Mouse (Mus musculus) midbrain, postnatal 0 days (tissue): ENCODE data around the gene Sema4a. TPM values are rescaled to one million over a fixed set of nuclear protein-coding genes. Genes with fewer than 3 reads are reported as not detected.

Experiments used
- ATAC-seq: fragments of 200-750 bp; cut with Nextera tagmentation; 2 replicates; pipeline ENCODE4 v1.8.0; 2017; ENCODE audit warnings: moderate number of reproducible peaks, mild to moderate bottlenecking, moderate TSS enrichment, moderate library complexity; ENCODE audit not compliant: low FRiP score
- DNase-seq: peaks from one replicate; pipeline ENCODE4 v3.0.0-alpha.2; 2015; ENCODE audit warnings: low spot score
- H3K27ac ChIP-seq: fragments of 300-500 bp; sonication (generic); 2 replicates; pipeline ENCODE4 v1.5.1; 2014; ENCODE audit warnings: low read depth, mild to moderate bottlenecking, low read length, mixed read lengths
- H3K27me3 ChIP-seq: fragments of 300-500 bp; sonication (generic); 2 replicates; pipeline ENCODE4 v1.6.1; 2014; ENCODE audit warnings: low read length, control low read depth, mixed read lengths; ENCODE audit not compliant: insufficient read depth
- H3K36me3 ChIP-seq: fragments of 300-500 bp; sonication (generic); 2 replicates; pipeline ENCODE4 v1.6.1; 2014; ENCODE audit warnings: low read length, control low read depth, mixed read lengths; ENCODE audit not compliant: insufficient read depth
- H3K4me1 ChIP-seq: fragments of 300-500 bp; sonication (generic); 2 replicates; pipeline ENCODE4 v1.6.1; 2014; ENCODE audit warnings: mild to moderate bottlenecking, control low read depth, antibody characterized with exemption, low read length, mixed read lengths; ENCODE audit not compliant: insufficient read depth
- H3K4me2 ChIP-seq: fragments of 300-500 bp; sonication (generic); 2 replicates; pipeline ENCODE4 v1.6.1; 2014; ENCODE audit warnings: low read depth, mild to moderate bottlenecking, low read length, mixed read lengths; ENCODE audit not compliant: poor library complexity, severe bottlenecking
- H3K4me3 ChIP-seq: fragments of 300-500 bp; sonication (generic); 2 replicates; pipeline ENCODE4 v1.5.1; 2014; ENCODE audit warnings: low read depth, mild to moderate bottlenecking, low read length, moderate library complexity
- H3K9ac ChIP-seq: fragments of 300-500 bp; sonication (generic); replicated peaks from 2 replicates; pipeline ENCODE4 v1.6.1; 2014; ENCODE audit warnings: mild to moderate bottlenecking, low read length, moderate library complexity, mixed read lengths; ENCODE audit not compliant: poor library complexity, severe bottlenecking
- H3K9me3 ChIP-seq: fragments of 300-500 bp; sonication (generic); 2 replicates; pipeline ENCODE4 v1.6.1; 2016; ENCODE audit warnings: low read length, control low read depth
- CTCF ChIP-seq: IDR thresholded peaks from 2 replicates; pipeline ENCODE4 v1.5.1; 2016; ENCODE audit warnings: antibody characterized with exemption, mild to moderate bottlenecking
- WGBS: fragments of 180-500 bp; shearing (Covaris S2); extraction: QIAGEN DNeasy Blood & Tissue Kit; methylation state at CpG from one replicate; pipeline ENCODE4 v1.1.7; 2014; 5-methylcytosine and 5-hydroxymethylcytosine counted together
- polyA plus RNA-seq: library from polyadenylated mRNA; unstranded; fragments of >200 nt; fragmentation: Nextera tagmentation; extraction: Ambion mirVana; gene quantifications from 2 replicates; pipeline ENCODE4 v1.2.1, GENCODE M21; 2015
- total RNA-seq: library from RNA; depleted of rRNA; stranded (reverse); fragments of >200 nt; gene quantifications from 2 replicates; pipeline ENCODE4 v1.2.3, GENCODE M21; 2014

The Sema4a gene
- total and polyA plus RNA-seq, 2 experiments from 2014 or later, result 42.1 to 62.0 TPM

DNA sequence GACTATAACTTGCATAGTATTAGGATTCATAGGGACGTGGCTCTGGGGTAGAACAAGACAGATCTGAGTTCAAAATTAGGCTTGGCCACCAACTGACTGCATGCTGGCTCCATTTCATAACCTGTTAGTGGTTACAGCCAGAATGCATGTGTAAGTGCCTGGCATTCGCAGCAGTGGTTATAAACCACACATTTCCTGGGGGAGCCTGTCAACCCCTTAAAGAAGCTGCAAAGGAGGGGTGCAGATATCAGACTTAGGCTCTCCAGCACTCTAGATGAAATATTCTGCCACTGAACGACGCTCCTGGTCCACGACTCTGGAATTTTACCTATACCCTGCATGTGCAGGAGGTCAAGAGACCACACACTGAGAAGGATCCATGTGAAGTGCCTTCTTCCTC, 8.7 kb downstream of the Sema4a start:
- Histone ChIP-seq H3K9me3 (no peaks in the 10 kb centered on the region), H3K9ac (no peak overlapping the region), H3K4me3 (no peak overlapping the region), H3K4me2 (no peak overlapping the region), H3K27me3 (no peaks in the 10 kb centered on the region), H3K27ac (no peak overlapping the region), H3K36me3 (peaks cover 51% of the 10 kb centered on the region), H3K4me1 (peaks cover 9% of the 10 kb centered on the region)
- no peak for TF ChIP-seq CTCF
- no peak for DNase-seq
- WGBS, result 82% methylated on average over 5 of the region's 5 CpGs
- ATAC-seq, result no peak

DNA sequence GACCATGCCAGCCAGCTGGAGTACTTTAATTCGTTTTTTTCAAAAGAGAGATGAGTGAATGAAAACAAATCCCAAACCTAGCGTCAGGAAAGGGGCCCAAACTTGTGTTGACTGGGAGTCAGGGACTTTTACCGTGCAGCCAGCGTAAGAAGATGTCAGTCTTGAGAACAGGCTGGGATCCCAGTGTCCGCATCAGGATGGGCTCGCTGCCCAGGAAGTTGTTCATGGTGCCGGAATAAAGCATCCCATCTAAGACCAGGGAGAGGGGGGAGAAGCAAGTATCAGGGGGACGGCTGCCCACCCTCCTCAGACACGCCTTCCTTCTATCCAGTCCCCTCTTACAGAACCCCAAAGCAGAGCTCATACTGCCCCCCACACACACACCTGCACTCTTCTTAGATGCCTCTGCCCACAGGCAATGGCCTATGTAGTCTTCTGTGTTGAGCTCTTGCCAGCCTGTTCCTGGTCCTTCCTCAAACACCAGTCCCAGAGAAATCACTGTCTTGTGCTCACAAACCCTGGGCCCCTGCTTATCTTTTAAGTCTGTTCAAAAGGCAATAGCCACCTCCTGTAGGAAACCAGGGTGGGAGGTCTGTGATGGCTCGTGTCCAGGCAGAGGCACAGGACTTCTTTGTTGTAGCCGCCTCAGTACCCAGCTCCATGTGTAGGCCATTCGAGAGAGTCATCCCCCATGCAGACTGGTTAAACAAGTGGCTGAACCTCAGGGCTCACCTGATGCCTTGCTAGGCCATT, 10.4 kb downstream of the Sema4a start:
- DNase-seq (peak; percentile 54), ATAC-seq (no peak)
- Histone ChIP-seq H3K4me2 (no peak overlapping the region), H3K27ac (no peak overlapping the region), H3K4me3 (no peak overlapping the region), H3K9ac (no peak overlapping the region), H3K4me1 (no peaks in the 10 kb centered on the region), H3K36me3 (peaks cover 67% of the 10 kb centered on the region), H3K27me3 (no peaks in the 10 kb centered on the region), H3K9me3 (no peaks in the 10 kb centered on the region)
- TF ChIP-seq CTCF, result no peak
- 61% methylated on average over 12 of the region's 12 CpGs for WGBS

DNA sequence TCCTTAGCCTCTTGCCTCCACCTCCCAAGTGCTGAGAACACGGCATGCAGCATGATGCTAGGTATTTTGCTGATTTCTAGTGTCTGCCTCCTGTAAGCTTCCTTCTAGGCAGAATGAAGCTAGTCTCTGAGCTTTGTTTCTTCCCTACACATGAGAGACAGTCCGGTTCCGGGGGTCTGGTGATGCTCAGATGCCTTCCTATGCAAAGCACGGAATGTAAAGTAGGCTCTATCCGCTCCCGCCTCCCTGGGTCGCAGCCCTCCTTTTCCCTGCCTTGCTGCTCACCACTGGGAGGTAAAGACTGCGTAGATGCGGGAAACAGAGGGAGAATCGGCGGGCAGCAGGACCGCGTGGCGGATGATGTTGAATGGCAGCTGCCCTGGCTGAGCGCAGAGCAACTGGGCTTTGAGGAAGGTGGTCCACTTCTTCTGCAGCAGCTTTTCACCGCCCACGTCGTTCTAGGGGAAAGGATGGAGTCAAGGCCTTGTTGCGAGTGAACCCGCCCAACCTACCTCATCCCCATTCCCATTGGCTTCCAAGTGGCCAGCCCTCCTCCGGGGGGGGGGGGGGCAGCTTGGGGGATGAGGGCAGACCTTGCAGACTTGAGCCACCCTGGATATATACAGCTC, 11.5 kb downstream of the Sema4a start:
- ATAC-seq (peak; percentile 47; the same call in 1 of the 2 replicates), DNase-seq (peak; percentile 59)
- TF ChIP-seq CTCF, result no peak
- no peaks in the 10 kb centered on the region for H3K4me1 ChIP-seq
- no peak overlapping the region for H3K4me3 ChIP-seq
- H3K4me2 ChIP-seq, result peak overlapping the region; percentile 15; the same call in 1 of the 2 replicates
- peaks cover 65% of the 10 kb centered on the region for H3K36me3 ChIP-seq
- WGBS, result 6% methylated on average over 21 of the region's 21 CpGs
- no peaks in the 10 kb centered on the region for H3K9me3 ChIP-seq
- H3K27me3 ChIP-seq, result no peaks in the 10 kb centered on the region
- no peak overlapping the region for H3K9ac ChIP-seq
- 0 out of 2 replicates have a peak overlapping the region, but pooled peaks have one; percentile 32 for H3K27ac ChIP-seq

DNA sequence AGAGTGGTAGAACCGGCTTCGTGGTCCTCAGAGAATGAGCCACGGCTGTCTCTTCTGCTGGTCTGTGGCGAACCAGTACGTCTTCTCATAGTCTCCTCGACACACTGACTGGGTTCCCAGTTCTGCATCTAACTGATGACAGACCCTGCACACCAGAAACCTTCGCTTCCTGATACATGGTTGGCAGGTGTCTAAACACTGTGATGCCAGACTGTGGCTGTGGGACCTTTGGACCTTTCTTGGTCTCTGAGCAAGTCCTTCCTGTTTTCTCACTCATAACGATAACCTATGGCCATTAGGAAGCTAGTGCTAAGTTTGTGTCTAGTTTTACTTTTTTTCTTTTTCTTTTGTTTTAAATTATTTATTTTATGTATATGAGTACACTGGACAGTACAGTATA, 12.5 kb downstream of the Sema4a start:
- H3K4me3 ChIP-seq, result no peak overlapping the region
- H3K4me2 ChIP-seq, result no peak overlapping the region
- H3K4me1 ChIP-seq, result no peaks in the 10 kb centered on the region
- no peaks in the 10 kb centered on the region for H3K9me3 ChIP-seq
- no peak overlapping the region for H3K27ac ChIP-seq
- DNase-seq, result no peak
- WGBS, result 94% methylated on average over 8 of the region's 8 CpGs
- no peak overlapping the region for H3K9ac ChIP-seq
- no peaks in the 10 kb centered on the region for H3K27me3 ChIP-seq
- ATAC-seq, result no peak
- H3K36me3 ChIP-seq, result peaks cover 64% of the 10 kb centered on the region
- TF ChIP-seq CTCF, result no peak

DNA sequence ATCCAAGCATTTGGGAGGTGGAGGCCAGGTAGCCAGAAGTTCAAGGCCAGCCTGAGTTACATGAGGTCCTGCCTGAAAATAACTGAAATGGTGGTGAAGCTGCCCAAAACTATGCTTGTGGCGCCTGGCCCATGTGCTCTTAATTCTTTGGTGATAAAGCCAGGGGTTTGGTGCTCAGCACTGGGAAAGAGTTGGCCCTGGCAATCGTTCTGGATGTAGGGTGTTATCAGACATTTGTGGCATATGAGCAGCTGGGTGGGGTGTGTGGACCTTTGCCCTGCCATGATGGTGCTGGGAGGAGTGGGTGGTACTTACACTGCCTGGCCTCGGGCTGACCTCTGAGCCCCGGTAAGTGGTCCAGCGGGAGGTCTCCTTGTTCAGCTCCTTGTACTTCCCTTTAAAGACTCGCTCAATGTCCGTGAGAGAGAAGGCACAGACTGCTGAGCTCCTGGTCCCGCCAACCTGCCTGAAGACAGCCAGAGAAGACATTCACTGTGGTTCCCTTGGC, 13.3 kb downstream of the Sema4a start:
- WGBS, result 66% methylated on average over 8 of the region's 8 CpGs
- H3K27ac ChIP-seq, result no peak overlapping the region
- no peaks in the 10 kb centered on the region for H3K27me3 ChIP-seq
- no peak overlapping the region for H3K4me2 ChIP-seq
- ATAC-seq, result no peak
- DNase-seq, result no peak
- peaks cover 61% of the 10 kb centered on the region for H3K36me3 ChIP-seq
- H3K9me3 ChIP-seq, result no peaks in the 10 kb centered on the region
- no peak overlapping the region for H3K9ac ChIP-seq
- H3K4me1 ChIP-seq, result no peaks in the 10 kb centered on the region
- no peak overlapping the region for H3K4me3 ChIP-seq
- TF ChIP-seq CTCF, result no peak
